Mouse (Mus musculus) forebrain, embryonic 12.5 days (tissue): Measurements from ENCODE around the gene Ndrg4. TPM values are rescaled to one million over a fixed set of nuclear protein-coding genes. Genes with fewer than 3 reads are reported as not detected.

Experiments
- ATAC-seq: fragments of 200-750 bp; cut with Nextera tagmentation; 2 replicates; pipeline ENCODE4 v1.8.0; 2017; ENCODE audit warnings: moderate TSS enrichment; ENCODE audit not compliant: low FRiP score
- H3K27ac ChIP-seq: fragments of 300-500 bp; sonication (generic); 2 replicates; pipeline ENCODE4 v1.5.1; 2016; ENCODE audit warnings: mild to moderate bottlenecking
- H3K27me3 ChIP-seq: fragments of 300-500 bp; sonication (generic); 2 replicates; pipeline ENCODE4 v1.6.1; 2016; ENCODE audit warnings: mild to moderate bottlenecking
- H3K36me3 ChIP-seq: fragments of 300-500 bp; sonication (generic); replicated peaks from 2 replicates; pipeline ENCODE4 v1.6.1; 2016; ENCODE audit warnings: mild to moderate bottlenecking
- H3K4me1 ChIP-seq: fragments of 300-500 bp; sonication (generic); 2 replicates; pipeline ENCODE4 v1.6.1; 2016
- H3K4me2 ChIP-seq: fragments of 300-500 bp; sonication (generic); 2 replicates; pipeline ENCODE4 v1.6.1; 2016; ENCODE audit warnings: mild to moderate bottlenecking, moderate library complexity
- H3K4me3 ChIP-seq: fragments of 300-500 bp; sonication (generic); replicated peaks from 2 replicates; pipeline ENCODE4 v1.5.1; 2016; ENCODE audit warnings: mild to moderate bottlenecking
- H3K9ac ChIP-seq: fragments of 300-500 bp; sonication (generic); 2 replicates; pipeline ENCODE4 v1.6.1; 2016; ENCODE audit warnings: mild to moderate bottlenecking
- H3K9me3 ChIP-seq: fragments of 300-500 bp; sonication (generic); 2 replicates; pipeline ENCODE4 v1.6.1; 2016
- whole genome bisulfite sequencing: fragments of 180-500 bp; shearing (Covaris S2); methylation state at CpG from one replicate; pipeline ENCODE4 v1.1.7; 2016; 5-methylcytosine and 5-hydroxymethylcytosine counted together
- polyA plus RNA-seq: library from polyadenylated mRNA; unstranded; fragments of >200 nt; fragmentation: Nextera tagmentation; extraction: Ambion mirVana; gene quantifications from 2 replicates; pipeline ENCODE4 v1.2.1, GENCODE M21; 2016

Ndrg4 gene
- 61.1 and 62.5 TPM in 2 replicates for polyA plus RNA-seq

DNA sequence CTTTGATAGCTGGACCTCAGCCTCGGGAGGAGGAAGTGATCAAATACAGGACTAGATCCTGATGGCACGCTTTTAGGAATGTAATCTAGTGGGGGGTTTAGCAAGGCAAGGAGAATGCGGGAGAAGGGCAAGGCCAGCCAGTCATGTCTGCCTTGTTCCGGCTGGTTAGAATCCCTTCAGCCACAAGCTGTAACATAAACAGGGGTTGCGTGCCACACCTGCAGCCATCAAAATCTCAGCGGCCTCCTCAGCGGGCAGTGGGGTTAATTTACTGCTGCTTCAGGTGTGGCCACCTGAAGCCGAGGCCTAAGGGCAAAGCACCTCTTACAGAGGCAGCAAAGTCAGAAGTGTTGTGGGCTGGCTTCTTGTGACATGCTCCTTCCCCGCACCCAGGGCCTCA is at the start of gene Ndrg4:
Gene Ndrg4 (plus strand): TSS at position 350 of the 400 bp plus-strand sequence.
- no peaks in the 10 kb centered on the region for H3K36me3 ChIP-seq
- no peak within 1 kb of the TSS for H3K27ac ChIP-seq
- peak within 1 kb of the TSS; percentile 60 for H3K4me3 ChIP-seq
- no peak for ATAC-seq
- peak within 1 kb of the TSS; percentile 94 for H3K4me2 ChIP-seq
- H3K4me1 ChIP-seq, result peaks cover 21% of the 10 kb centered on the region
- H3K27me3 ChIP-seq, result peaks cover 83% of the 10 kb centered on the region
- peak within 1 kb of the TSS; percentile 68 for H3K9ac ChIP-seq
- H3K9me3 ChIP-seq, result no peaks in the 10 kb centered on the region
- WGBS, result 53% methylated on average over 9 of the region's 9 CpGs

DNA sequence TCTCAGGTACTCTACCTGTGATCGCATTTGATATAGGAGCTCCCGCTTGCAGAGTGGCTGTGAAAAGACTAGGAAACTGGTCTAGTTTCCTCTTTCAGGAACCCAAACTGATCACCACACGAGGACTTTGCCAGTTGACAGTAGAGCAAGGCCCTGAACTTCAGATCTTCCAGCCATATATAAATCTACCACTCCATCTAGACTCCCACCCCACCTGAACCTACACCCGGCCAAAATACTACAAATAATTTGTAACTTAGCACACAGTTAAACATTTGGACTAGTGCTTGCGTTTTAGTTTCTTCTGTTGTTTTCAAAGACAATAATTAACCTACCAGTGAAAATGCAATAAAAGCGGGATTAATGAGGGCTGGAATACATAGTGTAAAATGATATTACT is 43.9 kb upstream of the Ndrg4 start:
- no peak overlapping the region for H3K27ac ChIP-seq
- no peak overlapping the region for H3K9ac ChIP-seq
- peak overlapping the region; percentile 89 for H3K4me3 ChIP-seq
- H3K4me2 ChIP-seq, result peak overlapping the region; percentile 73
- no peaks in the 10 kb centered on the region for H3K9me3 ChIP-seq
- 83% methylated on average over 6 of the region's 6 CpGs for WGBS
- H3K36me3 ChIP-seq, result no peaks in the 10 kb centered on the region
- ATAC-seq, result 0 out of 2 replicates have a peak, but pooled peaks have one; percentile 47
- peaks cover 15% of the 10 kb centered on the region for H3K27me3 ChIP-seq
- peaks cover 11% of the 10 kb centered on the region for H3K4me1 ChIP-seq

DNA sequence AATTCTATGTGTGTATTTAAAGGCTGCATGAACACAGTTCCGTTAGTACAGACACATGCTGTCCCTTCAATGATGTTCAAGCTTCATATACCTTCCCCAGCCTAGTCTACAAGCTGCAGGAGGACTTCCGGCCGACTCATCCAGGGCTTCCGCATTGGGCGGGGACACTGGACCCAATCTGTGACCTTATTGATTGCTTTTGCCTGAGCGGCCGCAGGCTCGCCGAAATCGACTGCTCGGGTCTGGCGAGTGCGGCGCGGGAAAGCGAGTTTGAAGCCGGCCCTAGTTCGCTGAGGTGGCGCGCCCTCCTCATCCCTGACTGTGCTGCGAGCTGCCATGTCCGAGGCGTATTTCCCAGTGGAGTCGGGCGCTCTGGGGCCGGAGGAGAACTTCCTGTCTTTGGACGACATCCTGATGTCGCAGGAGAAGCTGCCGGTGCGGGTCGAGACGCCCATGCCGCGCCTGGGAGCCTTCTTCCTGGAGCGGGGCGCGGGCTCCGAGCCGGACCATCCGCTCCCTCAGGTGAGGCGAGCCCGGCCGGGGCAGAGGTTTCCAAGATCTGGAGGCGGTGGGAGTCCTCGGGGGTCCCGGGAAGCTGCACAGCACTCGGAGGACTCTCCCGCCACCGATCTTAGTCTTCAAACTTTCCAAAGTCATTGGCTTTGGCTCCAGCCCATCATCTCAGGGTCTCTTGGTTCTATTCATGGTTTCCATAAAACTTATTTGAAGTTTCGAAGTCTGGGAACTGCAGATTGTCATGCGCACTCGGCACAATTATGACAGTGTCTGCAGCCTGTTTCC is 43.3 kb upstream of the Ndrg4 start, which contains the start of gene Gins3:
Gene Gins3 (plus strand): TSS at position 192 of the 801 bp plus-strand sequence.
- no peaks in the 10 kb centered on the region for H3K36me3 ChIP-seq
- WGBS, result 1% methylated on average over 52 of the region's 52 CpGs
- H3K27ac ChIP-seq, result 0 out of 2 replicates have a peak within 1 kb of the TSS, but pooled peaks have one; percentile 59
- peak within 1 kb of the TSS; percentile 89 for H3K4me3 ChIP-seq
- H3K4me2 ChIP-seq, result peak within 1 kb of the TSS; percentile 73
- peaks cover 11% of the 10 kb centered on the region for H3K4me1 ChIP-seq
- no peaks in the 10 kb centered on the region for H3K9me3 ChIP-seq
- H3K27me3 ChIP-seq, result peaks cover 11% of the 10 kb centered on the region
- ATAC-seq, result peak; percentile 93
- peak within 1 kb of the TSS; percentile 86 for H3K9ac ChIP-seq

DNA sequence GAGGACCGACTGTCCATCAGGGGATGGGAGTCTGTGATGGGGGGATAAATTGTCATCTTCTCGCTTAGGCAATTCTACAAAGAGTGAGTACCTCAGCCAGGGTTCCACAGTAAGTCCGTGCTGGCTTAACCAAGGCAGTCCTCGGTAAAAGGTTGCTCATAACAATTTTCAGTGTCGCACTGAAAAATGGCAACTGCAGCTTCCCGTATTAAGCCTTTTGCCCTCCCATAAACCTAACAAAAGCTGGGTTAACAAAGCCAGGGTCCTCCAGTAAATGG is 42.8 kb upstream of the Ndrg4 start:
- ATAC-seq, result no peak
- no peaks in the 10 kb centered on the region for H3K9me3 ChIP-seq
- 0 out of 2 replicates have a peak, but pooled peaks cover 7% of the 10 kb centered on the region for H3K27me3 ChIP-seq
- peak overlapping the region; percentile 86 for H3K9ac ChIP-seq
- H3K4me1 ChIP-seq, result peaks cover 11% of the 10 kb centered on the region
- no peaks in the 10 kb centered on the region for H3K36me3 ChIP-seq
- 5% methylated on average over 6 of the region's 6 CpGs for WGBS
- H3K4me2 ChIP-seq, result peak overlapping the region; percentile 73
- H3K4me3 ChIP-seq, result peak overlapping the region; percentile 89
- H3K27ac ChIP-seq, result no peak overlapping the region

DNA sequence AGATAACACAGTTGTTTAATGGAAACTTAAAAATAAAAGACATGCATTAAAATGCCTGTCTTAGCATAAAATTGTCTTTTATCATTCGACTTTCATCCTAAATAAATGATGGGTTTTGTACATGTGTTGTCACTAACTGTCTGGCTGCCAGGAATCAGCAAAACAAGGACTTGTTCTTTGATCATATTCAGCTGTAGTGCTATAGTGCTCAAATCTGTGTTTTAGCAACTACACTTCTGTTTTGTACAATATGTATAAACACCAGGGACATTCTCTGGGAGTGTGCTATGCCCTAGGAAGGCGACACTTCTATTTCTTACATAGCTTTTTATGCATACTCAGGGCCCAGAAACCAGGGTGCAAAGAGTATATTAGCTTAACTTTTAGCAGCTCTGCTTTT is 31.8 kb upstream of the Ndrg4 start:
- no peak for ATAC-seq
- no peak overlapping the region for H3K4me2 ChIP-seq
- peaks cover 20% of the 10 kb centered on the region for H3K36me3 ChIP-seq
- no peaks in the 10 kb centered on the region for H3K4me1 ChIP-seq
- no peaks in the 10 kb centered on the region for H3K9me3 ChIP-seq
- H3K4me3 ChIP-seq, result no peak overlapping the region
- no peak overlapping the region for H3K9ac ChIP-seq
- no peaks in the 10 kb centered on the region for H3K27me3 ChIP-seq
- 94% methylated on average over 2 of the region's 2 CpGs for WGBS
- no peak overlapping the region for H3K27ac ChIP-seq

DNA sequence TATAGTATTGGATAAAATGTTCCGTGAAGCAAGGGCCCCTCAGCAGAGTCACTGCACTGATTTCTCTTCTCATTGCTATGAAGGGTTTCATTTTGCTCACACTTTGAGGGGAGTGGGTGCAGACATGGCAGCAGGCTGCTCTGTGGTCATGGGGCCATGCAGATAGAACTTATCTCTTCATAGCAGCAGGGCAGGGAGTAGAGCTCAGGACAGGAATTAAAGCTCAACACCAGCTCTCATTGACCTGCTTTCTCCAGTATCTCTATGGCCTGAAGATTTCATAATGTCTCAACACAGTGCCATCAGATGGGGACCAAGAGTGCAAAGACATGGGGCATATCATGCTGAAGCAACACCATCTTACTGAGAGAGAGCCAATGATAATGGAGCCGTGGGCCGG is 28.5 kb upstream of the Ndrg4 start:
- no peak for ATAC-seq
- 79% methylated on average over 3 of the region's 3 CpGs for WGBS
- Histone ChIP-seq H3K4me1 (no peaks in the 10 kb centered on the region), H3K9ac (no peak overlapping the region), H3K4me3 (no peak overlapping the region), H3K27me3 (no peaks in the 10 kb centered on the region), H3K36me3 (peaks cover 14% of the 10 kb centered on the region), H3K9me3 (no peaks in the 10 kb centered on the region), H3K27ac (no peak overlapping the region), H3K4me2 (no peak overlapping the region)

DNA sequence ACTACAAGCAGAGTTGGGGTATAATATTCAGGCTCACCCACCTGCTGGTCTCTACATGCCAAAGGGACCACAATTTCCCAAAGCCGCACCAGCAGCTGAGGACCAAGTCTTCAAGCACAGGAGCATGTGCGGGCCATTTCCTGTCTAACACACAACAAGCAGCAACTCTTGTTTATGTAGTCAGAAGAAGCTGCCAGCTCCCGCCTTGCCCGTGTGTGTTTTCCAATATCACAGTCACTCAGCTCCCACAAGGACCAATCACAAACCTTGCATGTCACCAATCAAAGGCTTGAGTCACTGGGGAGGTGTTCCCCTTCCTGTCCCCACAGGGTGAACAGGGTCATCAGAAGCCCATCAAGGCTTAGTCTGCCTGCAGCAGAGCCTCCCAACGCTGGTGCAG is 23.4 kb upstream of the Ndrg4 start:
- Histone ChIP-seq H3K36me3 (no peaks in the 10 kb centered on the region), H3K4me3 (no peak overlapping the region), H3K9me3 (no peaks in the 10 kb centered on the region), H3K4me2 (no peak overlapping the region), H3K27ac (no peak overlapping the region), H3K4me1 (peaks cover 7% of the 10 kb centered on the region; the same call in 1 of the 2 replicates), H3K27me3 (no peaks in the 10 kb centered on the region), H3K9ac (no peak overlapping the region)
- ATAC-seq, result no peak
- WGBS, result 82% methylated on average over 5 of the region's 5 CpGs

DNA sequence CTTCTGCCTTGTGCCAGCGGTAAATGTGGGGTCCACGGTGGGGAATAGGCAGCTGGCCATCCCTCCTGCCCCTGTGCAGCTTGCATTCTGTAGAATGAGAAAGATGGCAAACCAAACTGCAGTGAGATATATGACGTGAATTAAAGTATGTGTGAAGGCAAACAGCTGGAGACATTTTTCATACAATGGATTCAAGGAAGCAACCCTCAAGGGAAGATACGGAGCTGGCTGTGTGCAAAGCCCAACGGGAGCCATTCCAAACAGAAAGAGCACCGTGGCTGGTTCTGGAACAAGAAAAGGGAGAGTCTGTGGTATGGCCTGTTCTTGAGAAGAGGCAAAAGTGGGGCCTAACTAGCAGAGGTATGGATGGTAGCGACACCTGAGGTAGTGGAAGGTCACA is 20.9 kb upstream of the Ndrg4 start:
- 79% methylated on average over 7 of the region's 7 CpGs for WGBS
- no peak overlapping the region for H3K27ac ChIP-seq
- H3K9ac ChIP-seq, result no peak overlapping the region
- no peak overlapping the region for H3K4me3 ChIP-seq
- ATAC-seq, result no peak
- H3K27me3 ChIP-seq, result no peaks in the 10 kb centered on the region
- no peaks in the 10 kb centered on the region for H3K36me3 ChIP-seq
- no peaks in the 10 kb centered on the region for H3K9me3 ChIP-seq
- no peak overlapping the region for H3K4me2 ChIP-seq
- peaks cover 7% of the 10 kb centered on the region; the same call in 1 of the 2 replicates for H3K4me1 ChIP-seq

DNA sequence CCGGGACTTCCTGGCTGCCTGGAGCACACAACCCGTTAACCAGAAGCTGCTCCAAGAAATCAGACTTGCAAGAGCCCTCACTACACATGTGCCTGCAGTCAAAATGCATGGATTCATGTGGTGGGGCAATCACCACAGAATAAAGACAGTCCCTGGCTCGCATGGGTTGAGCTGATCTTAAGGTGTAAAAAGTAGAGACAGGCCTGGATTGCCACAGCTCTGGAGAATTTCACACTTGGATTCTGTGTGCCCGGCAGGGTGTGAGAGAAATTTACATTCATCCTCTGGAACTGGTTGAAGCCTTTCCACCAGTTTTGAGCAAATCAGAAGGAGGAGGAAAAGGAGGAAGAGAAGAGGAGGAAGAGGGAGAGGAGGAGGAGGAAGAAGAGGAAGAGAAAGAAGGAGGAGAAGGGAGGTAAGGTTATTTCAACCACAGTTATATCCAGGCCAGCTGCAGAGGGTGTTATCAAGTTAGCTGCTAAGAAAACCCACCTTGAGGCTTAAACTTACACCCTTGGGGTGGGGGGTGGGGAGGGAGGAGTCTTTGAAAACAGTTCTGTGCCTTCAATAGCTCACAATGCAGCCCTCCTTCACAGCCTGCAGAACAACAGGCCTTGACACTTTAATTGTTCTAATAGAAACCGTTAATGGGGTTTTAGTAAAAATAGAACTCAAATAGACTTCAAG is 20.3 kb upstream of the Ndrg4 start:
- no peak for ATAC-seq
- peaks cover 7% of the 10 kb centered on the region; the same call in 1 of the 2 replicates for H3K4me1 ChIP-seq
- H3K4me2 ChIP-seq, result no peak overlapping the region
- 49% methylated on average over 5 of the region's 5 CpGs for WGBS
- H3K9ac ChIP-seq, result no peak overlapping the region
- H3K9me3 ChIP-seq, result no peaks in the 10 kb centered on the region
- H3K27me3 ChIP-seq, result no peaks in the 10 kb centered on the region
- no peaks in the 10 kb centered on the region for H3K36me3 ChIP-seq
- no peak overlapping the region for H3K27ac ChIP-seq
- no peak overlapping the region for H3K4me3 ChIP-seq

DNA sequence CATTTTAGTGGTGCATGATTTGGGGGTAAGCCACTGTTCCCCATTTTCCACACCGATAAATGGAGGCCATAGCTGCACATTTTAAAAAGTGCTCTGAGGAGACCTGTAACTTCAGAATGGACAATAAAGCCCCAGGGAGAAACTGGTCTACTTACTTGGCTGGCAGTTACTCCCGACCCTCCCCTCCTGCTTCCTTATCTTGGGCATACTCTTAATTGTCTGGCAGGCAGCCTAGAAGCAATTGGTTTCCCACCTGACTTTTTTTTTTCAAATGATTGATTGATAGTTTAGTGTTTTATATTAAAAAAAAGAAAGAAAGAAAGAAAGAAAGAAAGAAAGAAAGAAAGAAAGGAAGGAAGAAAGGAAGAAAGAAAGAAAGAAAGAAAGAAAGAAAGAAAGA is 19.3 kb upstream of the Ndrg4 start:
- no peaks in the 10 kb centered on the region for H3K27me3 ChIP-seq
- ATAC-seq, result no peak
- 56% methylated on average over 2 of the region's 2 CpGs for WGBS

DNA sequence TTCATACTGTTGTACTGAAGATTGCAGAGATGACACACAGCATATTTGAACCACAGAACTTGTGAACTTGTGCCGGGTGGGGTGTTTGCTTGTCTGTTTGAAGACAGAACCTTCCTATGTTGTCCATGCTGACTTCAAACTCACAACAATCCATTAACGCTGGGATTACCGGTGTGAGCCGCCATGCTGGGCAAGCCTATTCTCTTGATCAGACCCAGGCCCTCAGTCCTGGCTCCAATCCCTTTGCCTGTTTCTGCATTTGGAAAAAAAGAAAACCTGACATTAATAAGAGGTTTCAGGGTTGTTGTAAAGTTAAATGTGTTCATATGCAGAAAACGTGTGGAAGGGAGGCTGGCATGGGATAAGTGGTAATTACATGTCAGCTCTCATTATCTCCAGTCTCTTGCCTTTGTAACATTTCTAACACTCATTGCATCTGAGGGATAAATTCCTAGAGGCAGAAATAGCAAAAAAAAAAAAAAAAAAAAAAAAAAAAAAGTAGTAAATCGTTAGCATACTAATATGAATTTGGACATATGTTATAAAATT is 16.4 kb upstream of the Ndrg4 start:
- ATAC-seq, result no peak

More for the DNA sequence above, 19.3 kb upstream of the Ndrg4 start:
- no peak overlapping the region for H3K27ac ChIP-seq
- H3K9ac ChIP-seq, result no peak overlapping the region
- no peaks in the 10 kb centered on the region for H3K9me3 ChIP-seq
- H3K36me3 ChIP-seq, result no peaks in the 10 kb centered on the region
- no peak overlapping the region for H3K4me3 ChIP-seq
- H3K4me1 ChIP-seq, result peaks cover 7% of the 10 kb centered on the region; the same call in 1 of the 2 replicates
- H3K4me2 ChIP-seq, result no peak overlapping the region

DNA sequence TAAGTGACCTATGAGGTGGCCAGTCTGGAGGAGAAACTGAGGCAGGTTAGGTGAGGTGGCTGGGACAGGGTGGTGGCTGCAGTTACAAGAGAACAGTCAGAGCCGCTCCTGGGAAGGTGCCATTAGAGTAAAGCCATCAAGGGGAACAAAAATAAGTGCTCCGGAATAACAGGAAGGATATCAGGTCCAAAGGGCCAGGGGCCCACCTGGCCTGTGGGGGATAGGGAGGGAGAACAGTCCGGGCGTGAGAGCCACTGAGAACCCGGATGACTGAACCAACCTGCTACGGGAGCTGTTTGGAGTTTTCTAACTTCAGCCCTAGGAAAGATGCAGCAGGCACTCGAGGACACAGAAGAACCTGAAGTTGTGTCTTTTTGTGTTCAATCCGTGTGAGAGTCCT is 15.7 kb upstream of the Ndrg4 start:
- H3K27me3 ChIP-seq, result no peaks in the 10 kb centered on the region
- H3K9ac ChIP-seq, result no peak overlapping the region
- ATAC-seq, result no peak
- peaks cover 4% of the 10 kb centered on the region; the same call in 1 of the 2 replicates for H3K4me1 ChIP-seq
- H3K27ac ChIP-seq, result no peak overlapping the region
- no peak overlapping the region for H3K4me3 ChIP-seq
- H3K36me3 ChIP-seq, result no peaks in the 10 kb centered on the region
- no peak overlapping the region for H3K4me2 ChIP-seq
- 86% methylated on average over 8 of the region's 8 CpGs for WGBS
- H3K9me3 ChIP-seq, result no peaks in the 10 kb centered on the region

More for the DNA sequence above, 16.4 kb upstream of the Ndrg4 start:
- Histone ChIP-seq H3K4me2 (no peak overlapping the region), H3K9me3 (no peaks in the 10 kb centered on the region), H3K27ac (no peak overlapping the region), H3K9ac (no peak overlapping the region), H3K4me1 (peaks cover 7% of the 10 kb centered on the region; the same call in 1 of the 2 replicates), H3K27me3 (no peaks in the 10 kb centered on the region), H3K4me3 (no peak overlapping the region), H3K36me3 (no peaks in the 10 kb centered on the region)
- 71% methylated on average over 6 of the region's 6 CpGs for WGBS
